Mouse (Mus musculus) kidney, adult 8-10 months (tissue): ENCODE measurements around the gene Nelfa.

Experiments used
- DNase-seq, 2 experiments: peaks; one replicate each; pipeline ENCODE4 v3.0.0; 2022

The Nelfa gene

DNA sequence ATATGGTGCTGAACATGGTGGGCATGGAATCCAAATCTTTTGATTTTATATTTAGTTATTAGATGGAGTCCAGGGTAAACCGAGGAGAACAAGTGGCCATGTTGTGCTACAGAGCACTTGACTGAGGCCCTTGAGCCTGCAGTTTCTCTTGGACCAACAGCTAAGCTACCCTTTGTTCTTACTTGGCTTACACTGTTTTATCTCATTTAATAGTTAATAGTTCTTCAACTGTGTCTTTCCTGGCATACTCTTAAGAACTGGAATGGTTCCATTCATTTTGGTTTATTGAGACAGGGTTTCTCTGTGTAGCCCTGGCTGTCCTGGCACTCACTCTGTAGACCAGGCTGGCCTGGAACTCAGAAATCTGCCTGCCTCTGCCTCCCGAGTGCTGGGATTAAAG is 19.6 kb downstream of the Nelfa start:
- peak in 1 of 2 experiments; percentile 39 for DNase-seq

DNA sequence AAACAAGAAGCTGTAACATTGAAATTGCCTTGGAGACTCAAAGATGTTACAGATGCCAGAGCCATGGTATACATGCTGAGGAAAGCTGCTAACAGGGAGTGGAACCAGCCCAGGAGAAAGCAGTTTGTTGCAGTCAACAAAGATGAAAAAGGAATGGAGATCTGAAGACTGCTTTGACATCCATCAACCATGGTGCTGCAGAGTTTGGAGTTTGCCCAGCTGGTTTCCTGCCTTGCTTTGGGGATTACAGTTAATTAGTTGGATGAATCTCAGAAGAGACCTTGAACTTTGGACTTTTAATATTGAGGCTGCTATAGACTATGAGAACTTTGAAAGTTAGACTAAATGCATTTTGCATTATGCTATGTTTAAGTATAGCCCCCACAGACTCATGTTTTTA is 21.2 kb downstream of the Nelfa start:
- DNase-seq, result peak in 1 of 2 experiments; percentile 33

DNA sequence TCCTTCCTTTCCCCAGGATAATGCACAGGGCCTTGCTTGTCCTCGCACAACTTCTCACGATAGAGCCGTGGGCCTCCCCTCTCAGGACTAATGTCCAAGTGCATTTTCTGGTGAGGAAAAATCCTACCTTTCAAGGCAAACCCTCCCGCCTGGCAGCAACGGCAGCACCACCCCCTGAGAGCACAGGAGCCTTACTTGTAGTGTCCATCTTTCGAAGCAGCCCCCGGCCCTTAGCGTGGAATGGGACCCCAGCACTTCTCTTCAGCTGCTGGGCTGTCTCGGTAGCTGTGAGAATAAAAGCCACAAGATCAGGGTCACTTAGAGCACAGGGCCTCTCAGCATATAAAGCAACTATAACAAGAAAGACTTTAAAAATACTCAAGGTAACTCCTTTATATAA is 33.0 kb downstream of the Nelfa start:
- DNase-seq, result no peak

DNA sequence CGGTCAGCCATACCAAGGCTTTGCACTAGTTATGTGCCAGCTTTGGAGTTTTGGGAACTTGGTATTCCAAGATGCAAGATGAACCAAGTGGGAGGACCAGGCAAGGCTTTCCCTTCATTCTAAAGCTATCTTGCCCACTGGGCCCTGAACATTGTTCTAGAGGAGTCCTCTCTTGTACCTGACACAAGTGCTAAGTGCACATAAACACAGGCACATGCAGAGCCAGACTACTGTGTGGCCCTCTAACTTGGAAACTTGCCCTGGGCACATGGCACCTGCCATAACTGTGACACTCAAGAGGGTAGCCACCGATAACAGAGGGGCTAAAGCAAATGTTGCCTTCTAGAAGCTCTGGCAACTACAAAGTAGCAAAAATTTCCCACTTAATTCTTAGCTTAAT is 33.5 kb downstream of the Nelfa start:
- no peak for DNase-seq

DNA sequence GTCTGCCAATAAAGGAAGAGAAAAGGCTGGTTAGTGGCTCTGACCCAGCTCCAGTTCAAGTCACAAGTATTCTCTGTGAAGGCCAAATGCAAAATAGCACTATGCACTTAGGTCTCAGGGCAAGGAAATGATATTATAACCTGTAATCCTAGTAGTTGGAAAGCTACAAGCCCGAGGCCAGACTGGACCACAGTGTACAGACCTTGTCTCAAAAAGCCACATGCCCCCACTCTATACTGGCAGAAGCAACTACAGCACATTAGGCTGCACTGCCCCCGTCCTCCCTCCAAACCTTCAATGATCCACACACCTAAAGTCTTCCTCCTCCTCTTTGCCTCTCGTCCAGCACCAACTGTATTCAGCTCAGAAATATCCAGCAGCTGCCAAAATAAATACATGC is 34.9 kb downstream of the Nelfa start:
- no peak for DNase-seq

DNA sequence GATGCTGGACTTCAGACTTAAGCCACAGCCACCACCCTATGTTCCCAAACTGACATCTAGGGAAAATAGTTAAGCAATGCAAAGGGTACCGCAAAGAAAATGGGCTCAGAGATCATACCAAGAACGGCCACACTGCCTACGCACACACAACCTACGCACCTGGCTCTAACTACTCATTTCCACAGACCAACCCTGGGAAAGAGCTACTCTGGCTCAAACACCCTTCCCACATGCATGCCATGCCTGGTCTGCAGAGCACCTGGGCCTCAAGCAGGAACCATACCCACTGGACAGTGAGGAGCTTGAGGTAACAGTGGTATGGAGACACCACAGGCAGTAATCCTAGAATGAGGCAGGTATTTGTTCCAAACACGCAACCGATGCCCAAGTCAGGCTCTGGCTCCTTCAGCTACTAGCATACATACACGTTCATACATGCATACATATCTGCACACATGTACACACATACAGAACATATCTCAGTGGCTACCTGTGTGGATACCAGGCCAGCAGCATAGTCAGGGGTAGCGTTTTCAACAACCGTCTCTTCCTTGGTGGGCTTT is 35.4 kb downstream of the Nelfa start:
- DNase-seq, result peak in 1 of 2 experiments; percentile 0

DNA sequence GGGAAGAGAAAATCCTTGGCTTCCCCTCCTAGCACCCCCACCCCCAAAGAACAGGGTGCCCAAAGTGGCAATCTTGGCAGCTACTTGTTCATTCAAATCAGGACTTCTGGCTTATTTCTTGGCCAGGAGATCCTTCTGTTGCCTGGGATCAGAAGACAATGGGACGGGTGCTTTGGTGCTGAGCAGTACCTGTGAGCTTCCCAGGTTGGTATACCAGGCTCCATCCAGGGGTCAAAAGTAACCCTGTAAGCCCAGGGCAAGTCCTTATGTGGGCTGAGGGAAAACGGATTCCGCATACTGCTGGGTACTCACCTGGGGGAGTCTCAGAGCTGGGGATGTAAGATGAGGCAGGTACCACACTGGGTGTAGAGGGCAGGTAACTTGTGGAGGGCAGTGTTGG is 36.1 kb downstream of the Nelfa start:
- no peak for DNase-seq

DNA sequence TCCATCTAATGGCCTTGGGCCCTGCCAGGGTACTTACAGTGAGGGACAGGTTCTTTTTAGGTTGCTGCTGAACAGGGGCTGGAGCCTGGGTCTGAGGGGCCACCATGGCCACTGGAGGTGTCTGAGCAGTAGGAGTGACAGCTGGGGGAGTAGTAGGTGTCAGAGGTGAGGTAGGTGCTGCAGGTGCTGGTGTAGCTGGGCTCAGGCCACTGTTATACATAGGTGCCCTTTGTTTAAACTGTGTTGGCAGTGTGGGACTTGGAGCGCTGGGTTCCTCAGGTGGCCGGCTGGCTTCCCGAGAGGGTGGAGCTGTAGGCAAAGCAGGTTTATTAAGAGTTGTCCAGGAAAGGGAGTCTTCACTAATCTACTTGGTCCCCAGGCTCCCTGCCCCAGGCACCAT is 37.0 kb downstream of the Nelfa start:
- DNase-seq, result no peak

DNA sequence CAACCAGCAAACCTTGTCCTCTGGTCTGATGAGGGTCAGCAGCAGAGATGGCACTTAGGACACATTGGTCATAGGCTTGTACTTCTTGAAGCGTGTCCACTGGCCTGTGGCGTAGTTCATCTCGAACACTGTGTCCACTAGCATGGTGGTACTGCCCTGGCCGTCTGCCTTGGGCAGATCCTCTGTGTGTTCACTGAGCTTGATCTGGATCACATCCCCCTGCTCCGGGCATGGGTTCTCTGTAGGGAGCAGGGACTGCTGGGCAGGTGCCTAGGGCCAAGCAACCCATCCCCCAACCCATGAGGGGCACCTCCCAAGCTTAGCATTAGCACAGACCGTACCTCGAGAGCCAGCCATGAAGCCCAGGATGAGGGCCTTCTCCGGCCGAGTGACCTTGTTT is 37.5 kb downstream of the Nelfa start:
- DNase-seq, result peak in 1 of 2 experiments; percentile 25

DNA sequence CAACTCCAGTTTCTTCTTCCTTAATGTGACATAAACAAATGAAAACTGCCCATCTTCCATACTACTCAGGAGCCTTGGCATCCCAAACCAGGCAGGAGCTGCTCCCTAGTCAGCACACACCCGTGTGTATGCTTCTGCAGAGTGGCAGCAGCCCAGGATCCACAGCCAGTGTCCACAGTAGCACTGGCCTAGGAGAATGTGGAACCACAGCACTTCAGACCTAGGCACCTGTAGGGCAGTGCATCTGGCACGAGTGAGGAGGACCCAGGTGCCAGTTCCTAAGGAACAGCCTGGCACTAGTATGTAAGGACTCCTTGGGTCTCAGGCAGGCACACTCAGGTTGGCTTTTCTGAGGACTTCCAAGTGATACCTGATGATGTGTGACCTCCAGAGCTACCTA is 39.1 kb downstream of the Nelfa start:
- no peak for DNase-seq

DNA sequence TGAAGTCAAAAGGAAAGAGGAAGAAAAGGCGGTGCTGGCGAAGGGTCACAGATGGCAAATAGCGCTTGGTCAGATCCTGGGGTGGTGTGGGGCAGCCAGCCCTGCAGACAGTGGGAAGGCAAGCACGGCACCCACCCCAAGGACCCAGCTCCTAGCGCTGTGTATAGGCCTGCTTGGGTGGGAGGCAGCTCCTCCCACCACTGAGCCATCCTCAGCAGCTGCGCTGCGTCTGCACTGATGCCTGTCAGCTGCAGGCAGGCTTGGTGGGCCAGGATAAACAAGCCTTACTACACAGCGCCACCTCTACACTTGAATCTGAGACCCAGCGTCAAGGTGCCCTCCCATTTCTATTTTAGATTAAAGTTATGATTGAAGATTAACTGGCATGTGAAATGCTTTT is 41.1 kb downstream of the Nelfa start:
- DNase-seq, result no peak

DNA sequence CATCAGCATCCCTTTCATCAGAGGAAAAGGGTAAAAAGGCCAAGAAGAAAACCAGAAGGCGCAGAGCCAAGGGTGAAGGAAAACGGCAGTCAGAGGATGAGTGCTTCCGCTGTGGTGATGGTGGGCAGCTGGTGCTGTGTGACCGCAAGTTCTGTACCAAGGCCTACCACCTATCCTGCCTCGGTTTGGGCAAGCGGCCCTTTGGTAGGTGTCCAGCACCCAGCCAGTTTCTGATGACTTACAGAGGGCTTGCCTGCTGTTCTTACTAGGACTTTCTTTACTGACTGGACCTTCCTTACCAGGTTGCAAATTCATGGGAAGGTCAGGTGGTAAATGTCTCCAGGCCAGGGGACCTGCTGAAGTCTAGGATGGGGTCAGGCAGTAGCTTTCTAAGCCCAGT is 42.8 kb downstream of the Nelfa start:
- DNase-seq, result no peak

DNA sequence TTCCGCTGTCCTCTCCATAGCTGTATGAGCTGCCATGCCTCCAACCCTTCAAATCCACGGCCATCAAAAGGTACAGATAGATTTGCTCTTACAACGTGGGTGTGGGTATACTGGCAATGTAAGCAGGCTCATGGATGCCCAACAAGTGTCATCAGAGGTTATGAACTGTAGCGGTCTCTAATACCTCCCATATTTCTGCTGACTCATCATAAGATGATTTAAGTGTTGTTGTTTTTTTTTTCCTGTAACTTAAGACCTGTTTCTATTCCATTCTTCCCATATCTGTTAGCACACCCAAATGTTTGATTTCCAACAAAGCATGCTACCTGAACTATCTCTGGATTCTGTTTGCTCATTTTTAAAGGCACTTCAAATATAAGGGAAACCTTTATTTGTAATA is 55.1 kb downstream of the Nelfa start:
- DNase-seq, result no peak

DNA sequence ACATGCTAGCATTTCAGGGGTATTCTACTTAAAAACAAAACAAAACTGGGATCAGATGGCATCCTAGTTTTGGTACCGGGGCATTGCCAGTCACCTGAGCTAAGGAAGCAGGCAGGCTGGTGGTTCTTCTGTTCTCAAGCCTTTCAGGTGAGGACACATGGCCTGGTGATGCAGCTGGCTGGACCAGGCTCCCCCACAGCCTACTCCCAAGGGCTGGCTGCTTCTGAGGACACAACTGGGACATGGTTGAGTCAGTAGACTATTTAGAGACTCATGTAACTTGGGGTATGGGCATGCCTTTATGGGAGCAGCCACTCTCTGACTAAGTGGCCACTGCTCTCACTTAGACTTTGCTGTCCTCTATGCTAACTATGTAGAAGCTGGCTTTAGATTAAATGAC is 60.7 kb downstream of the Nelfa start:
- no peak for DNase-seq

DNA sequence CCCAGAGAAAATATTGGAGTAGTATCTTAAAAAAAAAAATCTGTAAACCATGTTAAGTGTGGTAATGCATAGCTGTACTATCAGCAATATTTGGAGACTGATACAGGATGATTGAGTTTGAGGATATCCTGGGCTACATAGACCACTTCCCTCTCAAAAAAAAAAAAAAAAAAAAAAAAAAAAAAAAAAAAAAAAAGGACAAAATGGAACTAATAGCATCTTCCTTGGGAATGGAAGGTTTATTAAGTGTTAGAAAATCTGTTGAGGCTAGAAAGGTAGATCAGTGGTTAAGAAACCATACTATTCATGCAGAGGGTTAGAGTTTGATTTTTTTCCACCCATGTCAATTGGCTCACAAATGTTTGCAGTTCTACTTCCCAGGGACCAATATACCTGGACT is 78.5 kb downstream of the Nelfa start:
- no peak for DNase-seq

DNA sequence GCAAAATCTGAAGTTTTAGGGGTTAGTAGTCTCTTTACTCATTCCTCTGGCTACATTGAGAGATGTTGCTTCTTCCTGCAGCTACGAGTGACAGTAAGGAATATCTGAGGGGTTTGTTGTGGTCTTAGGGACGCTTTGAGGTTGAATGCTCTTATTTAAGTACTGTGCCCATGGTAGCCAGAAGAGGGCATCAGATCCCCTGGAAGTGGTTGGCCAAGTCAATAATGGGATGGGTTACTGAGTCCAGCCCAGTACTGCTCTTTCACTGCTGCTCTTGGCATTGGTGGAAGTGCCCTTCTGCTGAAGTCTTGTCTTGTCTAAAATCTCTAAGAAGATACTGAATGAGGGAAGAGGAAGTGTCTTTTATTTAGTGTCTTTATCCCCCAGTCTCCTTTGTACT is 82.2 kb downstream of the Nelfa start:
- DNase-seq, result peak; percentile 5 to 8

DNA sequence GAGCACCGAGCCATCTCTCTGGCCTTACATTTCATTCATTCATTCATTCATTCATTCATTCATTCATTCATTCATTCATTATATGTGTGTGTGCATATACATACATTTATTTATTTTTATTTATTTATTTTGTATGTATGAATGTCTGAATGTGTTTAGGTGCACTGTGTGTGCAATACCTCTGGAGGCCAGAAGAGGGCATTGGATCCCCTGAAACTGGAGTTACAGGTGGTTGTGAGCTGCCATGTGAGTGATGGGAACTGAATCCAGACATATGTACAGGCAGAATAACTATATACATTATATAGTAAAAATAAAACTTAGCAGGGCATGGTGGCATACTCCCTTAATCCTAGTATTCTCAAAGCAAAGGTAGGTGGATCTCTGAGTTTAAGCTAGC is 83.1 kb downstream of the Nelfa start:
- no peak for DNase-seq

DNA sequence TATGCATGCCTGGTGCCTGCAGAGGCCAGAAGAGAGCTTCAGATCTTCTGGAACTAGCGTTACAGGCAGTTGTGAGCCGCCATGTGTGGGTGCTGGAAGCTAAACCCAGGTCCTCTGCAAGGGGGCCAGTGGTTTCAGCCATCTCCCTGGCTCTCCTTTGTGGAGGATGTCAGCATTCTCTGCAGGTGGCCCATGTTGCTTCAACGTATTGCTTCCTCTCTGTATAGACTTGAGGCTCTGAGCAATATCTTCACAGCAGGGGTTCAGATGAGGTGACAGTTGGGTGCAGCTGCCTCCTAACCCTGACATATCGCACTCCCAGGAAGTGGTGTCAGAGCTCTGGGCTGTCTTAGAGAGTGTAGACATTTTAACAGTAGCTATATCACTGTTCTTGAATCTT is 84.7 kb downstream of the Nelfa start:
- DNase-seq, result no peak
